Mouse (Mus musculus) layer of hippocampus, postnatal 25 days (tissue): ENCODE data around the gene Tenm3. TPM values are rescaled to one million over a fixed set of nuclear protein-coding genes. Genes with fewer than 3 reads are reported as not detected.
A peak's percentile ranks its signal among the peaks of the same experiment; 100 is the strongest.

ENCODE experiments used
- DNase-seq, 2 experiments: peaks; one replicate each; pipeline ENCODE4 v3.0.0; 2022; ENCODE audit warnings: mixed read lengths in 2 of 2, low spot score in 1 of 2; ENCODE audit errors: extremely low spot score in 1 of 2
- total RNA-seq, 2 experiments: library from RNA; stranded (reverse); gene quantifications; 2 replicates each; pipeline ENCODE4 v1.2.3; 2021

The Tenm3 gene
- total RNA-seq, 2 experiments from 2014 or later = 72.4 to 80.0 TPM

DNA sequence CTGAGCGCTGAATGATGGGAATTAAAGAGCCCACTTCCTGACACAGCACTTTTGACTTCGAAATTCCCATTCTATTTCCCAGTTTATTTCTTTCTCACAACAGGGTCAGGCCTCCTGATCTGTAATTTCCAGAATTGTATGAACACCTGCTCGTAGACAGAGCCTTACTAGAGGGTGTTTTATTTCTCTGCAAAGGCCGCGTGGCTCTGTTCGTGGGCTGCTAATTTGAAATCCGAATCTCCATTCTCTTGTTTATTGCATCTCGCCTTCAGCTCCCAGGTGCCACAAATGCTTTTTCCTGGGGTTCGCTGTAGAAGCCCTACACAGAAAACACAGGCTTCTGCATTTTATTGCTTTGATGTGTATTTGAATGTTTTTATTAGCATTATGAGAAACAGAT, 612.4 kb downstream of the Tenm3 start:
- DNase-seq = no peak

GRCm38 (mm10) chr8:48228676-48229075, 615.1 kb downstream of the Tenm3 start:
- DNase-seq = no peak

GRCm38 (mm10) chr8:48224753-48225152, 619.0 kb downstream of the Tenm3 start:
- no peak for DNase-seq

DNA sequence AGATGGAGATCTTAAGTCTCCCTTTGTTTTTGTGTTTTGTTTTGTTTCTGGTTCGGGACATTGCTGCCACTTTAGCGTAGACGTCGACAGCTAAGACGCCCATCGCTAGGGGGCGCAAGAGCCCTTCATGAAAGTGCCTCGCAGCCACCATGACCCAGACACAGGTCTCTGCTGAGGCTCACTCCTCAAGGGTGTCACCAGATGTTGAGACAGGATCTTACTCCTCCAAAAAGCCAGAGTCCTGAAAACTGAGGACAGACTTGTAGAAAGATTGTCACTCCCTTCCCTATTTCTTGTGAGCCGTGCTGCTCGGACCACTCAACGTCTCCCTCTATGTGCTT, 621.4 kb downstream of the Tenm3 start:
- DNase-seq = peak; percentile 90 to 98

DNA sequence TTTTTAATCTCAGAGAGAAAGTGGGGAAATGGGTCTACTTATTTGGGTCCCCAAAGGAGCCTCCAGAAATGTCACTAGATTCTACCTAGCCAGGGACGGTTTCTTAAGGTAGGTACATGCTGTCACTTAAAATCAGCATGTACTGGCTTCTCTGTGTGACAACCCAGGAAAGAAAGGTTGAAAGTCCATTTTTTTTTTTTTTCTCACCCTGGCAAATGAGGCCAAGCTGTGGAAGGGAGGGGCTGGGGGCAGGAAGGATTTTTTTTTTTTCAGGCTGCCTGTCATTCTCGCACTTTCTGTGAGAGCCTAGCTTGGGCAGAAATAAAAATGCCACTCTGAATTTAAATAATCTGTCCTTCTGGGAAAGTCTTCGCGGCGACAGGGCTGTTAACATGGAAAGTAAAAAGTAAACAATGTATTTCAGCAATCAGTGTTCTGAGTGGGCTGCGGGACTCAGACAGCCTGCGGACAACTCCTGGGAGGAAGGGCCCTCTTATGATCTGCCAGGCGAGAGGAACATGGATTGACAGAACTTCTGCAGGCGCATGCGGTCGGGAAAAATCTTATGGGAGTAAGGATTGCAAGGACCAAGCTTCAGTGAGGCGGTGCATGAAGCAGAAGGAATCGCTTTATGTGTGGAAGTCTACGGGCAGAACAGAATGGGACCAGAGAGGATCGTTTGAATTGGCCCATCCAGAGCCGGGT, 621.9 kb downstream of the Tenm3 start:
- peak in 1 of 2 experiments; percentile 24 for DNase-seq

DNA sequence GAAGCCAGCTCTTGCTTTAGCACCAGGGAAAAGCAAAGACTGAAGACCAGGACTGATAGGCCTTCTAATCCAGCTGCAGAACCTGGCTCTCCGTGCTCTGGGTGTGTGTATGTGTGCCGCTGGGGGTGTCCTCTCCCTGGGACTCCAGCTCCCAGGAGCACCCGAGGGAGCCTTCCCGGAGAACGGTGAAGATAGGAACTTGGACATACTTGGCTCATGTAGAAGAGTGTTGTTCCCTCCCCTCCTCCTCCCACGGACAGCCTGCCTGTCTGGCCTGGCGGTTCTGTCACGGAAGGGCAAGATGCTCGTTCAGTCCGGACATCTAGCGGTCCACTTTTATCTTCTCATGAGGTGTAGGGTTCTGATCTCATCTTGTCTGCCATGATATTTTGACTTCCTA, 622.4 kb downstream of the Tenm3 start:
- no peak for DNase-seq

GRCm38 (mm10) chr8:48220529-48221181, 623.1 kb downstream of the Tenm3 start:
- no peak for DNase-seq

- DNase-seq = peak; percentile 57 to 63
Measured at GRCm38 (mm10) chr8:48215071-48215501, 628.7 kb downstream of the Tenm3 start.

- no peak for DNase-seq
Measured at GRCm38 (mm10) chr8:48214386-48214785, 629.4 kb downstream of the Tenm3 start.

DNA sequence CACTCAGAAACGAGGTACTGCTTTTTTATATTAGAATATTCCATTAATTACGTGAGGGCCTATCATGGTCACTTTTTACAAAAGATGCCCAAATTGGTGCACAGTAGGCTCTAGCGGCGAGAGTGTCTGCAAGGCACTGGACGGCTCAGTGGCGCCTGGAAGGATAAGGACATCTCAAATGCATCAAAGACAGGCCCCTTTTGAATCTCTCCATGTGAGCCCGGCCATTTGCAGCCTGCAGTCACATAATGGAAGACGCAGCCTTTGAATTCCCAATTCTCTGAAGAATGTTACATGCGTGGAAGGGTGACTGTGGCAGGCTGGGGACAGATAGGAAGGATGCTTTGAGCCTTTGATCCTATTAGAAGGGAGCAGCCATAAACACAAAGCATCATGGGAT, 631.8 kb downstream of the Tenm3 start:
- no peak for DNase-seq

DNA sequence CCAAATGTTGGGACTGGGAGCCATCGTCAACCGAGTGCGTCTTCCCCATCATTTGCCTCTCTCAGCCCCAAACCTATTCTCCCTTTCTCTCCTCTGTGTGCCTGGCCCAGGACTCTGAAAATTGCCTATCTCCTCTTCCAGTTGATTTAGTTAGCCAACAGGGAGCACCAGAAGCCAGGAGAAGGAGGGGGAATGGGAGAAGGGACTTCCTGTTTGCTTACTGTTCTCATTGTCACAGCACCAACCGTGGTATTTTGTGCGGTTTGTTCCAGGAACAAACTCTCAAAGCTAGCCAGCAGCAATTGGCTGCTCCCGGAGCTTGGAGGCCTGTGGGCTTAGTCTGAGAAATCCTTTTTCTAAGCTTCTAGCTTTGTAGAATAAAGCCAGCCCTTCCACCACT, 636.2 kb downstream of the Tenm3 start:
- DNase-seq = no peak

DNA sequence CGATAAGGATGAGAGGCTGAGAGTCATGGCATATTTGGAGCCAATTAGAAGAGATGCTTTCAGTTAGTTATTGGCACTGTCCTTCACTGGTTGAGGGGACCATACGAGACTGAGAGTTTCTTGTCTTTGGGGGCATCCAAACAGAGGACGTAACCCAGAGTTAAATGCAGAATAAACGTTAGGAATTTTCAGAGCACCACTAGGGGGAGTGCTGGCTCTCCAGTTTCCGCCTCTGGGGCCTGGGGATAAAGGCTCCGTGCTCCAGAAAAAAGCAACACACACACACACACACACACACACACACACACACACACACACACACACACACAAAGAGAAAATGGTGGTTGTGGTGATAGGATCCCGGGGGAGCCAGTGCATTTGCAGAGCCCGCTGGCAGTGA, 636.8 kb downstream of the Tenm3 start:
- no peak for DNase-seq

DNA sequence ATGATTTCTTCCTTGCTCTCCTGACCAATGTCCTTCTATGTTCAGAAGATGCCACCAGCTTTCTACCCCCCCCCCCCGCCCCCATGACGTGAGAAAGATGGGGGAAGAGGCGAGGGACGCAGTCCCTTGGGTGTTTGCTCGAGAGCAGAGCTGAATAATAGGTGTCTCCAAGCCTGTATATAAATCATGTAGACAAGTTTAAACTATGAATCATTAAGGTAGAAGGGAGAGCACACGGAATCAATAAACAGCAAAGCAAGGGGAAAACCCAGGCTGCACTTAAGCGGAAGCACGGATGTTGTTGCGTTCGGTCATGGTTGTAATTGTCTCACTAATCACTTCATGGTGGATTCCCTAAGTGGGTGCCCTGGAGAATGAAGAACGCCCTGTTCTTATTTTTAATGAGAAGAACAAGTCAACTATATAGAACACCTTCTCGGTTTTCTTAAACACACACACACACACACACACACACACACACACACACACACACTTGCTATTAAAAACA, 638.9 kb downstream of the Tenm3 start:
- DNase-seq = no peak

- no peak for DNase-seq
Measured at GRCm38 (mm10) chr8:48204114-48204837, 639.5 kb downstream of the Tenm3 start.

GRCm38 (mm10) chr8:48203611-48204010, 640.1 kb downstream of the Tenm3 start:
- DNase-seq = no peak

GRCm38 (mm10) chr8:48203161-48203560, 640.6 kb downstream of the Tenm3 start:
- DNase-seq = no peak

- DNase-seq = no peak
Measured at GRCm38 (mm10) chr8:48202632-48203031, 641.1 kb downstream of the Tenm3 start.

DNA sequence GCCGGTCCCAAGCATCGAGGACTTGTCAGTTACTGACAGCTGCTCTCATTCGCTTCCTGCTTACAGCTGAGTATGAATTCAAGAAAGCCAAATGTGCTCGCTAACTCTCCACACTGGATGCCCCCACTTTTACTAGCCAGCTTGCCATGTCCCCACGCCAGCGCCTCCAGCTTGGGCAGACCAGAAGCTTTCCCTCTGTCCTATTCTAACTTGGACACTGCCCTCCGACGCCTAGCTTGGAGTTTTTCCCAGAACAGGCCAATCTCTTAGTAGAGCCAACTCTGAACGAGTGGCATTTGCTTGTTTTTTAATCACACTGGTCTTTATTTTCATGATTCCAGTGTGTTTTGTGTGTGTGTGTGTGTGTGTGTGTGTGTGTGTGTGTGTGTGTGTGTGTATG, 644.6 kb downstream of the Tenm3 start:
- DNase-seq = no peak

GRCm38 (mm10) chr8:48195971-48196370, 647.8 kb downstream of the Tenm3 start:
- no peak for DNase-seq

- no peak for DNase-seq
Measured at GRCm38 (mm10) chr8:48188586-48188985, 655.2 kb downstream of the Tenm3 start.

DNA sequence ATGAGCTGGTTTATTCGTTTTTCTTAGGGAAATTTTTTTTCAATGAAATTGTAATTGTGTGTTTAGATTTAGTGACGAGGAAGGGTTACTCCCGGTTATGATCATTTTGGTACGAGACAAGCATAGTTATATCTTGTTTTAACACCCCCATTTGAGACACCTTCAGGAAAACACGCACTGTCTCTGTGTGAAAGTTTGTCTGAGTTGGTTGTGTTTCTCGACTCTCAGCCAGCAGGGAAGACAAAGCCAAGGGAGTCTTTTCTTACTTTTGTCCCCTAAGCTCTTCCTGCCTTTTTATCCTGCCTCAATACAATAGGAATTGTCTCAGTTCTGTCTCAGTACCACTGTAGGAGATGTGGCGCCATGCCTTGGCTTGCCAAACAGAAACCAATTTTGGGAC, 660.0 kb downstream of the Tenm3 start:
- DNase-seq = no peak
